Mouse (Mus musculus) MEL (cell line): Measurements from ENCODE around the gene Get4. TPM values are rescaled to one million over a fixed set of nuclear protein-coding genes. Genes with fewer than 3 reads are reported as not detected.

Experiments used
- DNase-seq: peaks from one replicate; pipeline ENCODE4 v3.0.0; 2011; ENCODE audit warnings: low read depth, low spot score
- H3K27ac ChIP-seq: 2 replicates; pipeline ENCODE4 v1.5.1; 2012; ENCODE audit warnings: low read depth, mild to moderate bottlenecking, control low read depth, low read length, moderate library complexity; ENCODE audit not compliant: control insufficient read depth
- H3K27me3 ChIP-seq, 2 experiments: fragments of 150-350 bp in 1 of 2; sonication (generic) in 1 of 2; 2 replicates each; pipeline ENCODE4 v1.6.1; 2012; ENCODE audit warnings: low read length in 2 of 2, mild to moderate bottlenecking in 2 of 2, improper control_type of control experiment in 1 of 2, moderate library complexity in 1 of 2; ENCODE audit not compliant: insufficient read depth in 2 of 2, control insufficient read depth in 1 of 2
- H3K36me3 ChIP-seq, 2 experiments: 2 replicates each; pipeline ENCODE4 v1.6.1; 2012 to 2014; ENCODE audit warnings: low read length in 2 of 2, improper control_type of control experiment in 1 of 2, inconsistent platforms in 1 of 2, mild to moderate bottlenecking in 1 of 2; ENCODE audit not compliant: insufficient read depth in 2 of 2, control insufficient read depth in 1 of 2
- H3K4me1 ChIP-seq, 2 experiments: fragments of 150-350 bp in 1 of 2; sonication (generic) in 1 of 2; 2 replicates each; pipeline ENCODE4 v1.6.1; 2012; ENCODE audit warnings: low read length in 2 of 2, improper control_type of control experiment in 1 of 2, mild to moderate bottlenecking in 1 of 2; ENCODE audit not compliant: insufficient read depth in 2 of 2, control insufficient read depth in 1 of 2
- H3K4me3 ChIP-seq, 2 experiments: fragments of 150-350 bp in 1 of 2; sonication (generic) in 1 of 2; 2 replicates each; pipeline ENCODE4 v1.5.1; 2012; ENCODE audit warnings: low read depth in 2 of 2, low read length in 2 of 2, mild to moderate bottlenecking in 2 of 2, moderate library complexity in 2 of 2, control low read depth in 1 of 2, improper control_type of control experiment in 1 of 2; ENCODE audit not compliant: control insufficient read depth in 1 of 2, insufficient read depth in 1 of 2
- H3K79me2 ChIP-seq: 2 replicates; pipeline ENCODE4 v1.6.1; 2012; ENCODE audit warnings: mild to moderate bottlenecking, low read length, moderate library complexity; ENCODE audit not compliant: control insufficient read depth, poor library complexity, insufficient read depth
- H3K9ac ChIP-seq: 2 replicates; pipeline ENCODE4 v1.6.1; 2012; ENCODE audit warnings: low read depth, mild to moderate bottlenecking, control low read depth, low read length, moderate library complexity; ENCODE audit not compliant: control insufficient read depth, poor library complexity, severe bottlenecking
- H3K9me3 ChIP-seq: fragments of 150-350 bp; sonication (generic); replicated peaks from 2 replicates; pipeline ENCODE4 v1.6.1; 2012; ENCODE audit warnings: mild to moderate bottlenecking, low read length, improper control_type of control experiment, moderate library complexity; ENCODE audit not compliant: insufficient read depth
- BHLHE40 ChIP-seq: IDR thresholded peaks from 2 replicates; pipeline ENCODE4 v1.6.1; 2012; ENCODE audit warnings: low read depth, mild to moderate bottlenecking, inconsistent platforms, low read length, improper control_type of control experiment, borderline replicate concordance
- CHD1 ChIP-seq: IDR thresholded peaks from 2 replicates; pipeline ENCODE4 v1.6.1; 2012; ENCODE audit warnings: low read depth, mild to moderate bottlenecking, inconsistent platforms, low read length, improper control_type of control experiment
- CHD2 ChIP-seq: IDR thresholded peaks from 2 replicates; pipeline ENCODE4 v1.6.1; 2011; ENCODE audit warnings: low read length, improper control_type of control experiment
- CTCF ChIP-seq, 3 experiments: IDR thresholded peaks in 2 of 3; conservative IDR thresholded peaks in 1 of 3; 2 replicates each; pipeline ENCODE4 v1.5.1; 2011 to 2012; ENCODE audit warnings: low read length in 3 of 3, low read depth in 2 of 3, mild to moderate bottlenecking in 2 of 3, improper control_type of control experiment in 1 of 3, inconsistent platforms in 1 of 3, mixed read lengths in 1 of 3, moderate library complexity in 1 of 3; ENCODE audit not compliant: control insufficient read depth in 1 of 3, insufficient read depth in 1 of 3, poor library complexity in 1 of 3, severe bottlenecking in 1 of 3
- GATA1 ChIP-seq: IDR thresholded peaks from 2 replicates; pipeline ENCODE4 v1.6.1; 2011; ENCODE audit warnings: low read depth, low read length, improper control_type of control experiment
- HCFC1 ChIP-seq: IDR thresholded peaks from 2 replicates; pipeline ENCODE4 v1.6.1; 2012; ENCODE audit warnings: low read depth, mild to moderate bottlenecking, inconsistent platforms, low read length, improper control_type of control experiment, moderate library complexity
- KAT2A ChIP-seq: conservative IDR thresholded peaks from 2 replicates; pipeline ENCODE4 v1.6.1; 2012; ENCODE audit warnings: low read depth, low read length, improper control_type of control experiment, inconsistent platforms
- MYB ChIP-seq: IDR thresholded peaks from 2 replicates; pipeline ENCODE4 v1.6.1; 2011; ENCODE audit warnings: mild to moderate bottlenecking, low read depth, low read length, improper control_type of control experiment
- MYC ChIP-seq: IDR thresholded peaks from 2 replicates; pipeline ENCODE4 v1.6.1; 2011; ENCODE audit warnings: low read depth, mild to moderate bottlenecking, low read length, improper control_type of control experiment, moderate library complexity
- NELFE ChIP-seq: IDR thresholded peaks from 2 replicates; pipeline ENCODE4 v1.6.1; 2011; ENCODE audit warnings: low read depth, low read length, improper control_type of control experiment
- NRF1 ChIP-seq: IDR thresholded peaks from 2 replicates; pipeline ENCODE4 v1.6.1; 2014; ENCODE audit warnings: low read depth, mild to moderate bottlenecking, inconsistent platforms, low read length, improper control_type of control experiment, moderate library complexity; ENCODE audit not compliant: poor library complexity, insufficient read depth, severe bottlenecking
- POLR2A ChIP-seq, 2 experiments: IDR thresholded peaks; 2 replicates each; pipeline ENCODE4 v1.6.1; 2011 to 2012; ENCODE audit warnings: low read length in 2 of 2, mild to moderate bottlenecking in 2 of 2, control low read depth in 1 of 2, improper control_type of control experiment in 1 of 2, low read depth in 1 of 2, moderate library complexity in 1 of 2; ENCODE audit not compliant: control insufficient read depth in 1 of 2, insufficient read depth in 1 of 2, poor library complexity in 1 of 2
- POLR2AphosphoS5 ChIP-seq: IDR thresholded peaks from 2 replicates; pipeline ENCODE4 v1.6.1; 2012; ENCODE audit warnings: low read depth, borderline replicate concordance, mild to moderate bottlenecking, inconsistent platforms, low read length, moderate library complexity, mixed read lengths
- RAD21 ChIP-seq: IDR thresholded peaks from 2 replicates; pipeline ENCODE4 v1.6.1; 2011; ENCODE audit warnings: mild to moderate bottlenecking, low read depth, low read length, improper control_type of control experiment
- RCOR1 ChIP-seq: IDR thresholded peaks from 2 replicates; pipeline ENCODE4 v1.6.1; 2012; ENCODE audit warnings: low read depth, mild to moderate bottlenecking, inconsistent platforms, low read length, improper control_type of control experiment
- SIN3A ChIP-seq: IDR thresholded peaks from 2 replicates; pipeline ENCODE4 v1.6.1; 2012; ENCODE audit warnings: low read length, improper control_type of control experiment, inconsistent platforms
- SMC3 ChIP-seq: IDR thresholded peaks from 2 replicates; pipeline ENCODE4 v1.6.1; 2011; ENCODE audit warnings: low read depth, low read length, improper control_type of control experiment
- TCF12 ChIP-seq: IDR thresholded peaks from 2 replicates; pipeline ENCODE4 v1.6.1; 2014; ENCODE audit warnings: low read depth, mild to moderate bottlenecking, inconsistent platforms, low read length, improper control_type of control experiment, moderate library complexity
- USF2 ChIP-seq, 2 experiments: IDR thresholded peaks; 2 replicates each; pipeline ENCODE4 v1.6.1; 2011 to 2012; ENCODE audit warnings: improper control_type of control experiment in 2 of 2, low read length in 2 of 2, borderline replicate concordance in 1 of 2, inconsistent platforms in 1 of 2, low read depth in 1 of 2, mild to moderate bottlenecking in 1 of 2; ENCODE audit not compliant: insufficient read depth in 1 of 2
- ZKSCAN1 ChIP-seq: IDR thresholded peaks from 2 replicates; pipeline ENCODE4 v1.6.1; 2012; ENCODE audit warnings: low read depth, mild to moderate bottlenecking, inconsistent platforms, low read length, improper control_type of control experiment, moderate library complexity
- polyA plus RNA-seq, 2 experiments: library from polyadenylated mRNA; stranded (reverse) in 1 of 2; unstranded in 1 of 2; fragments of >175 nt in 1 of 2; fragments of >200 nt in 1 of 2; gene quantifications; 2 replicates each; pipeline versions ENCODE4 v1.2.1 to v1.2.4; 2012; ENCODE audit warnings: low replicate concordance in 2 of 2, low read depth in 1 of 2; ENCODE audit not compliant: insufficient read length in 2 of 2, insufficient read depth in 1 of 2, missing spikeins in 1 of 2
- total RNA-seq: library from RNA; depleted of rRNA; stranded (reverse); fragments of 300-350 nt; gene quantifications from 2 replicates; pipeline ENCODE4 v1.2.3, GENCODE M21; 2012

Get4 gene
- total and polyA plus RNA-seq, 3 experiments: 117 to 180 TPM; not detected in 1

DNA sequence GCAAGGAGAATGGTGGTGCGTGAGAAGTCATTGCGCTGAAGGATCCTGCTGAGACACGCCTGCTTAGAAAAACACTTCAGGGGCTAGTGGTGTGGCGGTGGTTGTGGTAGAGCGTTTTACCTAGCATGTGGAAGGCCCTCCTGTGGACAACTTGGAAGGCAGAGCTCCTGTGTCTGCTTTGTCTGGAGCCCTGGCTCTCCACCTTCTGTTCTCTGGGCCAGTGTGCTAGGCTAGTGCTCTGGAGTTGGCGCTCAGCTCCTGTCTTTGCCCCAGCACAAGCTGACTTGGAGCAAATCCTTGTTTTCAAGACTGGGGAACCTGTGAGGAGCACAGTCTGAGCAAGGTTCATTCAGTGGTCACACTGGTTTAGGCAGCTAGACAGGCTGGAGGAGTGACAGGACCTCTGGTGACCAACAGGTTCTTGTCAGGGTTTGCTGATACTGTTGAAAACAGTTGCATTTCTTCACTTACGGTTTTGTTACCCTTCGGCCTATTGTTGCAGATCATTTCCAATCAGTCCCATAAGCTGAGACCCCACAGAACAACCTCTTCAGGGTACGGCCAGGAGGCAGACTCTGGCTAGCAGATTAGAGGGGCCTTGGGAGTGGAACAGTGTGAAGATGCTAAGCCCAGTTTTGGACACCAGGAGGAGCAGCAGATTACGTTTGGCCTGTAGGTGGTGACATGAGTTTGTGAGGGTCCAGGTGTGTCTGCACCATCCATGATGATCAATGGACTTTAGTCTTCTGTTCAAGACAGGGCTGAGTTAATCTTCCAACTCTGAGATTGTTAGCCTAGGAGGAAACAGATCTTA is 43.0 kb upstream of the Get4 start:
- peak; percentile 25 for DNase-seq
- Histone ChIP-seq H3K36me3 (peaks cover 6 to 14% of the 10 kb centered on the region in 2 experiments), H3K27me3 (no peaks in the 10 kb centered on the region)

GRCm38 (mm10) chr5:139209685-139210026 is 42.5 kb upstream of the Get4 start:
- TF ChIP-seq POLR2A (IDR thresholded peaks at IDR 0.05; ENCODE audit: control insufficient read depth in 1 of 2, insufficient read depth in 1 of 2, low read depth in 1 of 2, low read length in 2 of 2, poor library complexity in 1 of 2) (0 out of 4 replicates have a peak, but pooled peaks of 1 of the 2 experiments have one; percentile 21), ZKSCAN1 (no peak)
- TF ChIP-seq, all 39 proteins: peak for 1
- Histone ChIP-seq H3K36me3 (peaks cover 2 to 14% of the 10 kb centered on the region in 2 experiments; a peak in 3 of 4 replicates), H3K4me3 (no peak overlapping the region), H3K27me3 (no peaks in the 10 kb centered on the region), H3K79me2 (peaks cover 77% of the 10 kb centered on the region), H3K4me1 (0 out of 4 replicates have a peak, but pooled peaks cover 0 to 3% of the 10 kb centered on the region in 2 experiments), H3K9ac (no peak overlapping the region), H3K27ac (no peak overlapping the region), H3K9me3 (no peaks in the 10 kb centered on the region)
- no peak for DNase-seq

More for the DNA sequence above, 43.0 kb upstream of the Get4 start:
- no peak for TF ChIP-seq TCF12
- no peak for TF ChIP-seq SIN3A
- TF ChIP-seq SMC3: 0 out of 2 replicates have a peak, but pooled peaks have one; percentile 22
- peak; percentile 5; the same call in 1 of the 2 replicates for TF ChIP-seq RAD21
- TF ChIP-seq CTCF (IDR thresholded peaks at IDR 0.05 in 2 of 3, conservative IDR thresholded peaks at IDR 0.05 in 1 of 3; ENCODE audit: control insufficient read depth in 1 of 3, insufficient read depth in 1 of 3, low read depth in 2 of 3, low read length in 3 of 3, poor library complexity in 1 of 3, severe bottlenecking in 1 of 3): peak in 2 of 3 experiments; percentile 27 to 61; a peak in 3 of 6 replicates
- Histone ChIP-seq H3K79me2 (peaks cover 82% of the 10 kb centered on the region), H3K27ac (no peak overlapping the region), H3K9ac (no peak overlapping the region), H3K9me3 (no peaks in the 10 kb centered on the region), H3K4me1 (0 out of 4 replicates have a peak, but pooled peaks cover 0 to 3% of the 10 kb centered on the region in 2 experiments), H3K4me3 (no peak overlapping the region)

- H3K36me3 ChIP-seq: peaks cover 2 to 17% of the 10 kb centered on the region in 2 experiments; a peak in 3 of 4 replicates
- H3K4me1 ChIP-seq: 0 out of 4 replicates have a peak, but pooled peaks cover 0 to 3% of the 10 kb centered on the region in 2 experiments
Observed at GRCm38 (mm10) chr5:139211737-139212385, 40.3 kb upstream of the Get4 start.

More at GRCm38 (mm10) chr5:139211737-139212385, 40.3 kb upstream of the Get4 start:
- Histone ChIP-seq H3K4me3 (no peak overlapping the region), H3K9ac (no peak overlapping the region), H3K79me2 (peaks cover 57% of the 10 kb centered on the region), H3K27ac (no peak overlapping the region), H3K9me3 (no peaks in the 10 kb centered on the region), H3K27me3 (no peaks in the 10 kb centered on the region)
- TF ChIP-seq HCFC1 (no peak), RCOR1 (no peak), BHLHE40 (no peak), GATA1 (no peak), KAT2A (no peak), CHD1 (no peak), MYB (no peak), NELFE (no peak), CHD2 (no peak), CTCF (IDR thresholded peaks at IDR 0.05 in 2 of 3, conservative IDR thresholded peaks at IDR 0.05 in 1 of 3; ENCODE audit: control insufficient read depth in 1 of 3, insufficient read depth in 1 of 3, low read depth in 2 of 3, low read length in 3 of 3, poor library complexity in 1 of 3, severe bottlenecking in 1 of 3) (no peak), NRF1 (no peak), MYC (no peak), POLR2AphosphoS5 (no peak), USF2 (IDR thresholded peaks at IDR 0.05; ENCODE audit: borderline replicate concordance in 1 of 2, insufficient read depth in 1 of 2, low read depth in 1 of 2, low read length in 2 of 2) (no peak)
- DNase-seq: no peak
